Mouse (Mus musculus) megakaryocyte, adult 5-6 weeks (primary cell): ENCODE measurements around the gene Rhobtb3. TPM values are rescaled to one million over a fixed set of nuclear protein-coding genes. Genes with fewer than 3 reads are reported as not detected.
"Not testable (repeated sequence)": the region's sequence is repeated elsewhere in the genome, so short reads cannot be mapped to it uniquely, and the experiment has no call there.

Experiments used
- ATAC-seq: 2 replicates; pipeline ENCODE4 v1.8.0; 2016; ENCODE audit warnings: mild to moderate bottlenecking, inconsistent platforms; ENCODE audit not compliant: poor library complexity, severe bottlenecking
- total RNA-seq, 2 experiments: library from RNA; stranded (forward) in 1 of 2; stranded (reverse) in 1 of 2; fragments of 153-499, 151-499 nt in 1 of 2; fragments of 221-1000, 200-1000 nt in 1 of 2; gene quantifications; 2 replicates each; pipeline versions ENCODE4 v1.2.3 to v1.2.4; 2015 to 2017

Rhobtb3 gene
- total RNA-seq, 2 experiments from 2014 or later = 0.55 to 0.96 TPM

- no peak for ATAC-seq
Measured at GRCm38 (mm10) chr13:75930023-75930422, 13.7 kb downstream of the Rhobtb3 start.

- ATAC-seq = not testable (repeated sequence)
Measured at GRCm38 (mm10) chr13:75929071-75929470, 14.7 kb downstream of the Rhobtb3 start.

- no peak for ATAC-seq
Measured at GRCm38 (mm10) chr13:75927951-75928350, 15.8 kb downstream of the Rhobtb3 start.

- no peak for ATAC-seq
Measured at GRCm38 (mm10) chr13:75914151-75914550, 29.6 kb downstream of the Rhobtb3 start.

- no peak for ATAC-seq
Measured at GRCm38 (mm10) chr13:75908187-75908586, 35.5 kb downstream of the Rhobtb3 start.

GRCm38 (mm10) chr13:75907133-75907532 lies 36.6 kb downstream of the Rhobtb3 start:
- no peak for ATAC-seq

GRCm38 (mm10) chr13:75904660-75905059 lies 39.1 kb downstream of the Rhobtb3 start:
- no peak for ATAC-seq

GRCm38 (mm10) chr13:75900928-75901327 lies 42.8 kb downstream of the Rhobtb3 start:
- ATAC-seq = not testable (repeated sequence)

GRCm38 (mm10) chr13:75892876-75893275 lies 50.8 kb downstream of the Rhobtb3 start:
- ATAC-seq = peak; percentile 93

- ATAC-seq = peak; percentile 39
Measured at GRCm38 (mm10) chr13:75892291-75892690, 51.4 kb downstream of the Rhobtb3 start.

- no peak for ATAC-seq
Measured at GRCm38 (mm10) chr13:75891868-75892267, 51.9 kb downstream of the Rhobtb3 start.

- ATAC-seq = no peak
Measured at GRCm38 (mm10) chr13:75883792-75884191, 59.9 kb downstream of the Rhobtb3 start.

- no peak for ATAC-seq
Measured at GRCm38 (mm10) chr13:75880501-75880900, 63.2 kb downstream of the Rhobtb3 start.

- no peak for ATAC-seq
Measured at GRCm38 (mm10) chr13:75879756-75880155, 64.0 kb downstream of the Rhobtb3 start.

GRCm38 (mm10) chr13:75877907-75878306 lies 65.8 kb downstream of the Rhobtb3 start:
- peak; percentile 93 for ATAC-seq

GRCm38 (mm10) chr13:75876592-75876991 lies 67.1 kb downstream of the Rhobtb3 start:
- ATAC-seq = no peak

- not testable (repeated sequence) for ATAC-seq
Measured at GRCm38 (mm10) chr13:75876188-75876587, 67.5 kb downstream of the Rhobtb3 start.

GRCm38 (mm10) chr13:75874608-75875376 lies 68.9 kb downstream of the Rhobtb3 start:
- ATAC-seq = no peak

GRCm38 (mm10) chr13:75867876-75868275 lies 75.8 kb downstream of the Rhobtb3 start:
- no peak for ATAC-seq

- peak; percentile 47; the same call in 1 of the 2 replicates for ATAC-seq
Measured at GRCm38 (mm10) chr13:75865486-75866184, 78.1 kb downstream of the Rhobtb3 start.

- ATAC-seq = no peak
Measured at GRCm38 (mm10) chr13:75859264-75859844, 84.4 kb downstream of the Rhobtb3 start.

- ATAC-seq = no peak
Measured at GRCm38 (mm10) chr13:75853118-75853517, 90.6 kb downstream of the Rhobtb3 start.
